Mouse (Mus musculus): ENCODE results near the gene Adcy5.

Adcy5 gene

GRCm38 (mm10) chr16:35330451-35330850 lies 175.8 kb downstream of the Adcy5 start:
- no peak for DNase-seq
